8 mouse cellular contexts compared by ENCODE assay signal in genomic region chr5:33433201-33434138, GRCm38 (mm10). TPM values are rescaled to one million over a fixed set of nuclear protein-coding genes. Genes with fewer than 3 reads are reported as not detected.
A peak's percentile ranks its signal among the peaks of the same experiment; 100 is the strongest.
DNase-seq lines count a peak whose midpoint lies in the region; ATAC-seq and TF ChIP-seq lines count a peak whose summit lies in the region.

Gene Nkx1-1, minus strand, starts transcription at chr5:33433976.

- ATAC-seq in heart, postnatal 0 days (ENCODE audit: insufficient read depth, low read depth) = no peak
- no peak for ATAC-seq in midbrain, embryonic 11.5 days (ENCODE audit: low FRiP score)

- H3K4me2 ChIP-seq in heart, postnatal 0 days (ENCODE audit: low read depth, low read length) = peak within 1 kb of the TSS; percentile 38
- peak within 1 kb of the TSS; percentile 30 for H3K4me2 ChIP-seq in midbrain, embryonic 11.5 days

- WGBS in heart, embryonic 10.5 days = under 1% methylated on average over 85 of the region's 90 CpGs
- WGBS in heart, postnatal 0 days = under 1% methylated on average over 86 of the region's 90 CpGs
- WGBS in midbrain, embryonic 11.5 days = 1% methylated on average over 85 of the region's 90 CpGs

- H3K4me1 ChIP-seq in heart, embryonic 10.5 days = peaks cover 50% of the 10 kb centered on the region
- H3K4me1 ChIP-seq in heart, postnatal 0 days (ENCODE audit: control insufficient read depth, insufficient read depth) = peaks cover 10% of the 10 kb centered on the region; the same call in 1 of the 2 replicates
- peaks cover 26% of the 10 kb centered on the region for H3K4me1 ChIP-seq in midbrain, embryonic 11.5 days (ENCODE audit: control insufficient read depth, insufficient read depth, low read length)

- H3K4me3 ChIP-seq in heart, embryonic 10.5 days = peak within 1 kb of the TSS; percentile 49
- H3K4me3 ChIP-seq in heart, postnatal 0 days (ENCODE audit: low read depth, low read length) = peak within 1 kb of the TSS; percentile 32
- peak within 1 kb of the TSS; percentile 19; the same call in 1 of the 2 replicates for H3K4me3 ChIP-seq in midbrain, embryonic 11.5 days (ENCODE audit: low read depth, low read length)

- H3K9me3 ChIP-seq in heart, embryonic 10.5 days = no peaks in the 10 kb centered on the region
- H3K9me3 ChIP-seq in heart, postnatal 0 days (replicated peaks; ENCODE audit: control insufficient read depth, low read length) = no peaks in the 10 kb centered on the region
- H3K9me3 ChIP-seq in midbrain, embryonic 11.5 days (ENCODE audit: control insufficient read depth, low read length) = no peaks in the 10 kb centered on the region

- intact Hi-C loops in heart, postnatal 14 days (cut with DNase I) = no loop called here

- no peaks in the 10 kb centered on the region for H3K36me3 ChIP-seq in heart, embryonic 10.5 days
- H3K36me3 ChIP-seq in heart, postnatal 0 days (replicated peaks; ENCODE audit: control insufficient read depth, insufficient read depth, low read length) = no peaks in the 10 kb centered on the region
- H3K36me3 ChIP-seq in midbrain, embryonic 11.5 days (ENCODE audit: control insufficient read depth, insufficient read depth, low read length) = no peaks in the 10 kb centered on the region

- H3K27ac ChIP-seq in heart, embryonic 10.5 days = no peak within 1 kb of the TSS
- H3K27ac ChIP-seq in heart, postnatal 0 days (ENCODE audit: low read depth) = no peak within 1 kb of the TSS
- H3K27ac ChIP-seq in midbrain, embryonic 11.5 days (ENCODE audit: low read depth, low read length) = no peak within 1 kb of the TSS

- H3K9ac ChIP-seq in heart, postnatal 0 days (replicated peaks; ENCODE audit: low read depth, low read length) = no peak within 1 kb of the TSS
- no peak within 1 kb of the TSS for H3K9ac ChIP-seq in midbrain, embryonic 11.5 days (ENCODE audit: low read length)

- DNase-seq in heart, embryonic 10.5 days (ENCODE audit: low spot score) = no peak
- no peak for DNase-seq in heart, postnatal 14 days
- peak; percentile 15 for DNase-seq in Muller cell, postnatal 12 days (ENCODE audit: inconsistent ontology term)
- DNase-seq in heart, postnatal 0 days (ENCODE audit: low spot score) = no peak
- peak; percentile 93 for DNase-seq in midbrain, embryonic 11.5 days (ENCODE audit: low spot score, missing footprints)
- DNase-seq in frontal cortex, postnatal 25 days (ENCODE audit: low spot score in 2 of 2) = no peak
- no peak for DNase-seq in spleen, postnatal 36 days (ENCODE audit: low spot score in 2 of 2)
- no peak for DNase-seq in thymus, postnatal 14 days

- H3K27me3 ChIP-seq in heart, embryonic 10.5 days (ENCODE audit: insufficient read depth, poor library complexity, severe bottlenecking) = peaks cover 100% of the 10 kb centered on the region
- peaks cover 96% of the 10 kb centered on the region for H3K27me3 ChIP-seq in heart, postnatal 0 days (ENCODE audit: control insufficient read depth, insufficient read depth, low read length)
- H3K27me3 ChIP-seq in midbrain, embryonic 11.5 days (ENCODE audit: control insufficient read depth, insufficient read depth, low read length) = peaks cover 99% of the 10 kb centered on the region

- no peak for TF ChIP-seq EP300 in heart, postnatal 0 days (IDR thresholded peaks at IDR 0.05; ENCODE audit: low read depth)

- TF ChIP-seq CTCF in heart, postnatal 0 days (IDR thresholded peaks at IDR 0.05; ENCODE audit: low read depth) = no peak

RNA-seq across cellular contexts. Expression of gene Nkx1-1, which starts in this region (rescaled TPM):
- not detected in 2 replicates for polyA plus RNA-seq in heart, embryonic 10.5 days (2016; fragmentation: Nextera tagmentation; extraction: Ambion mirVana)
- total RNA-seq in heart, postnatal 14 days (2021) = not detected
- total RNA-seq in heart, postnatal 0 days (2014; rRNA removed; ENCODE audit: low replicate concordance) = not detected in 2 replicates
- polyA plus RNA-seq in heart, postnatal 0 days (2015; fragmentation: Nextera tagmentation; extraction: Ambion mirVana) = not detected in 2 replicates
- 0.40 and 0.48 TPM in 2 replicates for polyA plus RNA-seq in midbrain, embryonic 11.5 days (2014; fragmentation: Nextera tagmentation; extraction: Ambion mirVana)

Comparison
In these comparisons a context has a peak if more than half of its experiments do, and no peak if none do; other contexts are left out.
1. Peak in DNase-seq, H3K4me3 ChIP-seq and H3K4me2 ChIP-seq in midbrain, embryonic 11.5 days; RNA of the gene not detected or under 1 TPM.